ENCODE assay signal across 9 mouse cellular contexts in genomic region chr4:151483299-151483976, GRCm38 (mm10).
DNase-seq lines count a peak whose midpoint lies in the region; ATAC-seq and TF ChIP-seq lines count a peak whose summit lies in the region.
"Had no signal": no experiment of that assay in that cellular context is flagged by ENCODE, and none has a peak within 500 bp of the region (broad histone marks: within the 10 kb centered on the region; RNA-seq: fewer than 3 reads in every experiment).

No protein-coding gene starts in this region.

- no peak overlapping the region for H3K4me3 ChIP-seq in embryonic fibroblast, embryonic 13.5 days (ENCODE audit: insufficient read depth, low read length)
- H3K4me3 ChIP-seq in hindbrain, embryonic 10.5 days, result no peak overlapping the region
- H3K4me3 ChIP-seq: erythroblast, embryonic 14.5 days had no signal

- no peaks in the 10 kb centered on the region for H3K36me3 ChIP-seq in hindbrain, embryonic 10.5 days

- peak; percentile 39 for DNase-seq in NIH3T3 (ENCODE audit: low read depth)
- DNase-seq in c-Kit-positive CD71-negative TER-119-negative erythroid progenitor cells, embryonic 14.5 days (ENCODE audit: low read depth), result peak; percentile 0
- DNase-seq in hindbrain, embryonic 10.5 days (ENCODE audit: low spot score), result peak; percentile 75
- peak; percentile 85 for DNase-seq in layer of hippocampus, postnatal 10 days (ENCODE audit: low spot score in 2 of 2)
- peak; percentile 78 for DNase-seq in right cerebral cortex, postnatal 14 days

- WGBS in hindbrain, embryonic 10.5 days, result 22% methylated on average over 21 of the region's 21 CpGs

- peak; percentile 80; the same call in 1 of the 2 replicates for TF ChIP-seq CTCF in embryonic fibroblast, embryonic 13.5 days (IDR thresholded peaks at IDR 0.05; ENCODE audit: borderline replicate concordance, insufficient read depth, low read length)

- no peak for TF ChIP-seq POLR2A in embryonic fibroblast, embryonic 13.5 days (IDR thresholded peaks at IDR 0.05; ENCODE audit: low read depth, low read length)

- H3K27me3 ChIP-seq in hindbrain, embryonic 10.5 days (ENCODE audit: insufficient read depth, poor library complexity, severe bottlenecking), result peaks cover 16% of the 10 kb centered on the region

- no peaks in the 10 kb centered on the region for H3K4me1 ChIP-seq in embryonic fibroblast, embryonic 13.5 days (ENCODE audit: control insufficient read depth, insufficient read depth, low read length)
- H3K4me1 ChIP-seq in hindbrain, embryonic 10.5 days (replicated peaks), result peaks cover 21% of the 10 kb centered on the region

- peaks cover 4% of the 10 kb centered on the region; the same call in 1 of the 2 replicates for H3K9me3 ChIP-seq in hindbrain, embryonic 10.5 days

- ATAC-seq in megakaryocyte progenitor cell, adult 5-6 weeks (replicated peaks; ENCODE audit: poor library complexity), result peak; percentile 66
- ATAC-seq in erythroid progenitor cell, adult 5-6 weeks (replicated peaks; ENCODE audit: low FRiP score, poor library complexity, severe bottlenecking), result no peak

- H3K27ac ChIP-seq in embryonic fibroblast, embryonic 13.5 days (ENCODE audit: insufficient read depth, low read length), result no peak overlapping the region
- no peak overlapping the region for H3K27ac ChIP-seq in hindbrain, embryonic 10.5 days

Comparison
In these comparisons a context has a peak if more than half of its experiments do, and no peak if none do; other contexts are left out.
1. DNase-seq: peak in every context shown above with its lines; median percentile 85 in layer of hippocampus, postnatal 10 days; 78 in right cerebral cortex, postnatal 14 days; 75 in hindbrain, embryonic 10.5 days; 39 in NIH3T3; 0 in c-Kit-positive CD71-negative TER-119-negative erythroid progenitor cells, embryonic 14.5 days.